Mouse (Mus musculus) embryo, embryonic 9.5 days (tissue): ENCODE results near the gene Tnip1.
A peak's percentile ranks its signal among the peaks of the same experiment; 100 is the strongest.
"Not testable (repeated sequence)": the region's sequence is repeated elsewhere in the genome, so short reads cannot be mapped to it uniquely, and the experiment has no call there.

ENCODE experiments used
- DNase-seq: peaks from one replicate; pipeline ENCODE4 v3.0.0-alpha.2; 2017; ENCODE audit errors: extremely low spot score

Tnip1 gene

GRCm38 (mm10) chr11:54910081-54910665 is 52.5 kb downstream of the Tnip1 start:
- no peak for DNase-seq

DNA sequence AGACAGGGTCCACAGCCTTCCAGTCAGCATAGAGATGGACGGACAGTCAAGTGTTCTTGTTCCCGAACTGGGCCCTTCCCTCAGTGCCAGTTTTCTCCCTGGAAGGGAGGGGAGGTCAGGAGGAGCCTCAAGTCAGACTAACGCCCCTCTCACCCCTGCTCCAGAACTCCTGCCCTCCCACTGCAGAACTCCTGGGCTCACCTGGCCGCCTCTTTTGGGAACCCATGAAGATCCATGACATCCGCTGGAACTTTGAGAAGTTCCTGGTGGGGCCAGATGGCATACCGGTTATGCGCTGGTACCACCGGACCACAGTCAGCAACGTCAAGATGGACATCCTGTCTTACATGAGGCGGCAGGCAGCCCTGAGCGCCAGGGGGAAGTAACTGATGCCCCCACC is 53.4 kb downstream of the Tnip1 start:
- DNase-seq = no peak

- DNase-seq = no peak
Measured at GRCm38 (mm10) chr11:54907259-54907658, 55.5 kb downstream of the Tnip1 start.

DNA sequence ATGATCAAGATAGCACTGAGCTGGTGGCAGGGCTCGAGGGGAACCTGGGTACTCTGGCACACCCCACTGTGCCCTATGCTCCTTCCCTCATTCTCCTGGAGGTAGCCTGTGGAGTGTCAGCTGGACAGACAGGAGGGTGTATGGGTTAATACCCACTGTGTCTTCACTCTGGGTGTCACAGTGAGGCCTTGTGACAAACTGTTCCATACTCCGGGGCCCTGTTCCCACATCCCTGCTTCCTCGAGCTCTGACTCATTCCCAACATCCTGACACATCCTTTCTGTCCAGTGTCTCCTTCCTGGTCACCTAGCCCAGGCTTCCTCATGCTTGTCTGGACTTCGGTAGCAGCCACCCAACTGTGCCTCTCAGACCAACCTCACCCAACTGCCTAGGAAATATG is 56.3 kb downstream of the Tnip1 start:
- DNase-seq = no peak

DNA sequence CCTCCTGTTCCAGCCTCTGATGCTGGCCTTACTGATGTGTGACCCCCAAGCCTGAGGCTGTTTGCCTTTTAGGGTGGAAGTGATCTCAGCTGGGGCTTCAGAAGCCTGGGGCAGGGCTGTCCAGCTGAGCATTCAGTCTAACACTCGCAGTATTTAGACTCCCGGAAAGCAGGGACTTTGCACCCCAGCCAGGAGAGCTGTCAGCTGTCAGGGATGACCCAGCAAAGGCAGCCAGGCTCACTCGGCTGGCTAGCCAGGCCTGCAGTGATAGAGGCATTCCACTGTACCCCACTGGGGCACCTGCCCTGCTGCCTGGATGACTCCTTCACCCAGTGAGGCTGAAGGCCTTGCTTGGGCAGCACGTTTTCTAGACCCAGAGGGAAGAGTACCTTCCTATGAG is 56.8 kb downstream of the Tnip1 start:
- DNase-seq = no peak

GRCm38 (mm10) chr11:54905086-54905485 is 57.6 kb downstream of the Tnip1 start:
- no peak for DNase-seq

DNA sequence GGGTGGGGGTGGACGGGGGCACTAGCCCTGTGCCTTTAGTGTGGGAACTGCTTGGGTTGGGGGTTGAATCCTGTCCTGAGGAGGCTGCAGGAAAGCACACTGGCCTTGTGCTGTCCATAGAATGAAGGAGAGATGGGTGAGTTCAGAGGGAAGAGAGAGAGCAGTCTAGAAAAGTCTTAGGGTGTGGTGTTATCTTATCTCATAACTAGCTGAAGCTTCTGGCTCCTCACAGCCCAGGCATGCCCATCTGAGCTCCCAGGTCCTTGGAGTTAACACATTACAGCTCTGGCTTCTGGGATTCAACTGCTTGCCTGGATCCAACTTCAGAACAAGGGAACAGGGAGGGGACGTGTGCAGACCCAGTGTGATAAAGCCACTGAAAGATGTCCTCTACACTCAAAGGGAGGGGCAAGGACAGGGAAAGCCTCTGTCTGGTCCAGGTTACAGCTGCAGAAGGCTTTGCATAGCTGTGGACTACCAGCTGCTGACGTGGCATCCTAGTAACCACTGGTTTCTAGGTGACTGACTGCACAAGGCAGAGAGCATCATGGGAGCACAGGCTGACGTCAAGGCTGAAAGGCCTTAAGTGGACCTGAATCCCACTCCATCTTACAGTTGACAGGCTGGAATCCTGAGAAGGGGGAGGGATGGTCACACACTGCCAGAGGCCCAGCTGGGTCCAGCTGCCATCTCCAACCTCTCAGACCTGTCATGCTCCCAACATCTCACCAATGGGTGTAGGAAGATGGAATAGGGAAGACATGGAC is 58.6 kb downstream of the Tnip1 start:
- DNase-seq = peak; percentile 27

- DNase-seq = no peak
Measured at GRCm38 (mm10) chr11:54903339-54903738, 59.4 kb downstream of the Tnip1 start.

- DNase-seq = peak; percentile 84
Measured at GRCm38 (mm10) chr11:54902333-54903323, 60.1 kb downstream of the Tnip1 start, which contains the start of gene Gpx3. Gene Gpx3, plus strand, starts transcription at chr11:54902453.

- no peak for DNase-seq
Measured at GRCm38 (mm10) chr11:54899657-54900056, 63.1 kb downstream of the Tnip1 start.

DNA sequence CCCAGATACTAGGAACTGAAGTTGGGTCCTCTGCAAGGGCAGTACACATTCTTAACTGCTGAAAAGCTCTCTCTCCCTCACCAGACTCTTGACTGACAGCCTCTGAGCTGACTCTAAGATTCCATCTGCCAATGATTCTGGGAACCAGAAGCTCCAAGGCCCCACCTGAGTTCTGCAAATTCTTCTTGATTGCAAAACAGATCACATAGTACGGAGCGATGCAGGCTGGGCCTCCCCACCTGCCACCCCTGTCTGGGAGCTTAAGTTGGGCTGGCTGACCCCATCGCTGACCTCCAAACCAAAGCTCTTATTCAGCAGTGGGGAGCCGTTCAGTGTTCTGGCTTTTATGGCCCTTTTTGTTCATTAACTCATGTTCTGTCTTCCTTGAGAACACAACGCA is 65.2 kb downstream of the Tnip1 start:
- no peak for DNase-seq

DNA sequence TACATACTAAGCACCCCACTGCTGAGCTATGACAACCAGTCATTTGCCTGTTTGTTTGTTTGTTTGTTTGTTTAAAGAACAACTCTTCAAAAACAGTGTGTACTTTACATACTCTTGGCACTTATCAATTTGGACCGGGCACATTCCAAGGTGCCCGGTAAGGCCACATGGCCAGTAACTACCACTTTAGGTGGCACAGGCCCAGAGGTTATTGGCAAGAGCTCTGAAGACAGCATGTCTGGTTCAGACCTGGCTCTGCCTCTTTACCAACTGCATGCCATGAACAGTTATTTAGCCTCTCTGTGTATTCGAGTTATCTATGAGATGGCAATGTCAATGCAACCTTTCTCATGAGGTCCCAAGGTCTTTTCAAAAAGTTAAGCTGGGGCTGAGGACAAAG is 66.1 kb downstream of the Tnip1 start:
- not testable (repeated sequence) for DNase-seq

DNA sequence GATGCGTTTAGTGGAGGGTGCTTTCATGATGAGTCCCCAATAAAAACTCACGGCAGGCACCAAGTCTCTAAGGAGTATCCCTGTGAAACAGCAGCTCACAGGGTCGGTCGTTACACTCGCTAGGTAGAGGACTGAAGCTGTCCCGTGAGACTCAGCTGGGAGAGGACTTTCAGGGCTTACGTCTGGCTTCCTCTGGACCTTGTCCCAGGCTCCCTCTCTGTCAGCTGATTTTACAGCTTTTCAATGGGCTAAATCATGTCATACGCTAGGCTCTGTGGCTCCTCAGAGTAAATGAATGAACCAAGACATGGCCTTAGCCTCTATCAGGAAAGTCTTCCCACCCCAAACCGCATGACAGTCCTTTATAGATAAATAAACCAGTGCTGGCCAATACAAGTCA is 68.1 kb downstream of the Tnip1 start:
- no peak for DNase-seq

GRCm38 (mm10) chr11:54892091-54892490 is 70.6 kb downstream of the Tnip1 start:
- no peak for DNase-seq

DNA sequence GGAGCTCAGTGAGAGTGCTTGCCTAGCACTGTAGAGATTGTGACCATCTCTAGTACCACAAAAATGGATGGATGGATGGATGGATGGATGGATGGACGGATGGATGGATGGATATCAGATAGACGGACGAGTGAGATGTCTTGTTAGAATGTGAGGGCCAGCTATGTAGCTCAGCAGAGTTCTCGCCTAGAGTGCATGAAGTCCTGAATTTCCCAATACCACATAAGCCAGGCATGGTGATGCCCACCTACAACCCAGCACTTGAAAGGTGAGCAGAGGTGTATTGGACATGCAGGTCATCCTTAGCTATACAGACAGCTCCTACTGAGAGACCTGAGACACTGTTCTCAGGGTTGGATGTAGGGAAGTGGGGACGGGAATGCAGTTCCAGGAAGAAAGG is 71.4 kb downstream of the Tnip1 start:
- no peak for DNase-seq

GRCm38 (mm10) chr11:54887927-54888326 is 74.8 kb downstream of the Tnip1 start:
- DNase-seq = no peak

DNA sequence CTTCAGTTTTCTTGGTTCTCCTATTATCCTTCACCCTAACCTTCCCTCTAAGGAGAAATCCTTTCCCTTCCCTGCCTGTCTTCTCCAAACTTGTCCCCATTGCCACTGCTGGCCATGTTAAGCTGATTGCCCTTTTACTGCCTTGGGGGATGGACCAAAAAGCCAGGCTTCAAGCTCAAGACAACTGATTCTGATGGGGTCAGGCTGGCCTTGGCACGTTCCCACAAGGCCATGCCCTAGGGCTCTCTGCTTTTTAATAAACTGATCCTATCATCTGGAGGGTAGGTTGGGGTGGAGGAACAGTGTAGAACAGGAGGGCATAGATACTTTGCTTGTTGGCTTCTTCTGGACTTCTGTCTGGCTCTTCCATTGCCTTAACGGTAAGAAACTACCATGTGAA is 77.3 kb downstream of the Tnip1 start:
- no peak for DNase-seq

DNA sequence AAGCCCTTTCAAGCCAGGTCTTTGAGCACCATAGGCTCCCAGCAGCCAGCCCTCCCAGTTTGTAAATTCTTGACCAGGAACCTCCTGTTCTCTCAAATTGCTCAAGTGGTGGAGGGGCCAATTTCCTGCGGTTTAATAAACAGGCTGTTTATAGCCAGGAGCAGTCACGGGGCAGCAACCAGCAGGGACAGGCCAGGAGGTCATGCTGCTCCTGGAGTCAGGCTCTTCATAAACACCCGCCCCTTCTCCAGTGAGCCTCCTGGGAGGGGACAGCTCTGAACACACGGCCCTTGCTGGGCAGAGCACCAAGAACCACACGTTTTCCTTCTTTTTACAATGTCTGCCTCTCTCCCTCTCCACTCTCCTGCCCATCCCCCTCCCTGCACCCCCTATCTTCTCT is 77.8 kb downstream of the Tnip1 start:
- peak; percentile 49 for DNase-seq

- no peak for DNase-seq
Measured at GRCm38 (mm10) chr11:54884197-54884828, 78.4 kb downstream of the Tnip1 start.

GRCm38 (mm10) chr11:54882671-54883070 is 80.0 kb downstream of the Tnip1 start:
- no peak for DNase-seq

DNA sequence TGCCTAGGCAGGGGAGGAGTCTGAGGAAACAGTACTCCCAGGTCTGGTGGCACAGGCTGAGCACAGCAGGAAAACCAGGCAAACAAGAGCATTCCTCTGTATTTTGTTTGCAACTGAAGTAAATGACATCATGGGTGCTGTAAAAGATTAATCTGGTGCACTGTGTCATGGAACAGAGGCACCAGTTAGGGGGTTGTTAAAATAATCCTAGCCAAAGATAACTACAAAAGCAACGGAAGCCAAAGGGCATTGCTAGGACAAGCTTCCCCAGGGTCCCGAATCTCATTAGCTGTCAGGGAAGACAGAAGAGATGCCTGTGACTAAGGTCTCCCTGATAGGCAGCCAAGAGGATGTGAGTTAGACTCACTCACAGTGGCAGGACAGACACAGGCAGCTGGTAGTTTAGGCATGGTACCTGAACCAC is 81.7 kb downstream of the Tnip1 start:
- DNase-seq = no peak

DNA sequence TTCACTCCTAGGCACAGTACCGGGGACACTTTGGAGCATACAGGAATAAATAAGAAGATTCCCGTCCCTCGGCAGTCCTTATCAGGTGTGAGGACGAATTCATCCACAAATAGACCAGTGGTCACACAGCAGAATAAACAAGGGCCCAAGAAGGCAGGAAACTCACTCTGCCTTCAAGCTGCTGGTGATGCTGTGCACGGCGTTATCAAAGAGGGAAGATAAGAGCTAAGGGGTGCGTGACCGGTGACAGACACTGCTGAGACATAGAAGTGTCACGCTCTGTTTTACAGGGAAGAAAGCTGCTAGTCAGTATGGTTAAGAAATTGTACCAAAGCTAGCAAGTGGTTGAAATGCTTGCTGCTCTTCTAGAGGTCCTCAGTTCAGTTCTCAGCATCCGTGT is 82.8 kb downstream of the Tnip1 start:
- DNase-seq = no peak
